Mouse (Mus musculus) heart, embryonic 10.5 days (tissue): ENCODE results near the gene Nod2. TPM values are rescaled to one million over a fixed set of nuclear protein-coding genes. Genes with fewer than 3 reads are reported as not detected.

Source experiments
- polyA plus RNA-seq: library from polyadenylated mRNA; unstranded; fragments of >200 nt; fragmentation: Nextera tagmentation; extraction: Ambion mirVana; gene quantifications from 2 replicates; pipeline ENCODE4 v1.2.1, GENCODE M21; 2016

The Nod2 gene
- polyA plus RNA-seq, 1 experiment from 2014 or later: 0.08 TPM

Other genes with a start within 250 kb of the Nod2 start
- 21.9 and 38.0 TPM in 2 replicates for gene Nkd1, start 126.0 kb upstream of the Nod2 start, polyA plus RNA-seq
- gene Snx20, start 11.2 kb upstream of the Nod2 start, polyA plus RNA-seq: 0.59 and 1.3 TPM in 2 replicates
- 8.9 and 10.3 TPM in 2 replicates for gene Cyld, start 49.7 kb downstream of the Nod2 start, polyA plus RNA-seq